Mouse (Mus musculus) heart, embryonic 11.5 days (tissue): Measurements from ENCODE around the gene Glcci1. TPM values are rescaled to one million over a fixed set of nuclear protein-coding genes. Genes with fewer than 3 reads are reported as not detected.

Source experiments
- ATAC-seq: fragments of 200-750 bp; cut with Nextera tagmentation; replicated peaks from 2 replicates; pipeline ENCODE4 v1.8.0; 2017; ENCODE audit warnings: moderate library complexity; ENCODE audit not compliant: insufficient number of reproducible peaks, low FRiP score, low TSS enrichment
- H3K27ac ChIP-seq: fragments of 300-500 bp; sonication (generic); 2 replicates; pipeline ENCODE4 v1.5.1; 2014; ENCODE audit warnings: mild to moderate bottlenecking, low read depth, low read length
- H3K27me3 ChIP-seq: fragments of 300-500 bp; sonication (generic); 2 replicates; pipeline ENCODE4 v1.6.1; 2014; ENCODE audit warnings: mild to moderate bottlenecking, low read length, mixed read lengths; ENCODE audit not compliant: control insufficient read depth, insufficient read depth
- H3K36me3 ChIP-seq: fragments of 300-500 bp; sonication (generic); 2 replicates; pipeline ENCODE4 v1.6.1; 2014; ENCODE audit warnings: mild to moderate bottlenecking, low read length, moderate library complexity, mixed read lengths; ENCODE audit not compliant: control insufficient read depth, insufficient read depth
- H3K4me1 ChIP-seq: fragments of 300-500 bp; sonication (generic); 2 replicates; pipeline ENCODE4 v1.6.1; 2014; ENCODE audit warnings: low read length; ENCODE audit not compliant: control insufficient read depth, insufficient read depth
- H3K4me2 ChIP-seq: fragments of 300-500 bp; sonication (generic); 2 replicates; pipeline ENCODE4 v1.6.1; 2014; ENCODE audit warnings: mild to moderate bottlenecking, moderate library complexity
- H3K4me3 ChIP-seq: fragments of 300-500 bp; sonication (generic); 2 replicates; pipeline ENCODE4 v1.5.1; 2014; ENCODE audit warnings: low read depth, low read length
- H3K9ac ChIP-seq: fragments of 300-500 bp; sonication (generic); 2 replicates; pipeline ENCODE4 v1.6.1; 2014; ENCODE audit warnings: mild to moderate bottlenecking, low read depth, low read length, moderate library complexity
- H3K9me3 ChIP-seq: fragments of 300-500 bp; sonication (generic); replicated peaks from 2 replicates; pipeline ENCODE4 v1.6.1; 2016; ENCODE audit warnings: low read length; ENCODE audit not compliant: control insufficient read depth
- WGBS: fragments of 180-500 bp; shearing (Covaris S2); extraction: QIAGEN DNeasy Blood & Tissue Kit; methylation state at CpG from one replicate; pipeline ENCODE4 v1.1.7; 2014; ENCODE audit not compliant: insufficient replicate concordance; 5-methylcytosine and 5-hydroxymethylcytosine counted together
- polyA plus RNA-seq: library from polyadenylated mRNA; unstranded; fragments of >200 nt; fragmentation: Nextera tagmentation; extraction: Ambion mirVana; gene quantifications from 2 replicates; pipeline ENCODE4 v1.2.1, GENCODE M21; 2014

Gene Glcci1
- polyA plus RNA-seq, 1 experiment from 2014 or later = 7.4 TPM

- Histone ChIP-seq H3K36me3 (no peaks in the 10 kb centered on the region), H3K4me1 (peaks cover 20% of the 10 kb centered on the region), H3K4me2 (no peak overlapping the region), H3K9ac (no peak overlapping the region), H3K27me3 (no peaks in the 10 kb centered on the region), H3K4me3 (no peak overlapping the region), H3K27ac (no peak overlapping the region), H3K9me3 (no peaks in the 10 kb centered on the region)
- no peak for ATAC-seq
- 47% methylated on average over 3 of the region's 3 CpGs for WGBS
These were observed 35.1 kb upstream of the Glcci1 start for GRCm38 (mm10) chr6:8474316-8474715.

GRCm38 (mm10) chr6:8474820-8475219 is 34.6 kb upstream of the Glcci1 start:
- no peaks in the 10 kb centered on the region for H3K9me3 ChIP-seq
- peaks cover 20% of the 10 kb centered on the region for H3K4me1 ChIP-seq
- 78% methylated on average over 4 of the region's 4 CpGs for WGBS
- H3K36me3 ChIP-seq = no peaks in the 10 kb centered on the region
- no peak overlapping the region for H3K9ac ChIP-seq
- no peak for ATAC-seq
- H3K27me3 ChIP-seq = no peaks in the 10 kb centered on the region
- H3K4me3 ChIP-seq = no peak overlapping the region
- no peak overlapping the region for H3K27ac ChIP-seq
- H3K4me2 ChIP-seq = no peak overlapping the region

- Histone ChIP-seq H3K4me1 (peaks cover 6% of the 10 kb centered on the region; the same call in 1 of the 2 replicates), H3K9me3 (no peaks in the 10 kb centered on the region), H3K27me3 (no peaks in the 10 kb centered on the region), H3K9ac (no peak overlapping the region), H3K27ac (no peak overlapping the region), H3K4me3 (no peak overlapping the region), H3K4me2 (no peak overlapping the region), H3K36me3 (no peaks in the 10 kb centered on the region)
- 57% methylated on average over 1 of the region's 1 CpGs for WGBS
- ATAC-seq = no peak
These were observed 30.2 kb upstream of the Glcci1 start for GRCm38 (mm10) chr6:8479176-8479575.

- H3K4me2 ChIP-seq = no peak overlapping the region
- H3K27me3 ChIP-seq = no peaks in the 10 kb centered on the region
- no peak for ATAC-seq
- no peak overlapping the region for H3K27ac ChIP-seq
- H3K4me3 ChIP-seq = no peak overlapping the region
- no peaks in the 10 kb centered on the region for H3K9me3 ChIP-seq
- H3K4me1 ChIP-seq = peaks cover 20% of the 10 kb centered on the region; the same call in 1 of the 2 replicates
- WGBS = 73% methylated on average over 17 of the region's 17 CpGs
- no peak overlapping the region for H3K9ac ChIP-seq
- no peaks in the 10 kb centered on the region for H3K36me3 ChIP-seq
These were observed 24.7 kb upstream of the Glcci1 start for GRCm38 (mm10) chr6:8484437-8485275.

GRCm38 (mm10) chr6:8485414-8486175 is 23.8 kb upstream of the Glcci1 start:
- no peak overlapping the region for H3K4me3 ChIP-seq
- no peak overlapping the region for H3K9ac ChIP-seq
- H3K27me3 ChIP-seq = no peaks in the 10 kb centered on the region
- no peak overlapping the region for H3K4me2 ChIP-seq
- WGBS = 72% methylated on average over 16 of the region's 16 CpGs
- ATAC-seq = no peak
- H3K27ac ChIP-seq = no peak overlapping the region
- no peaks in the 10 kb centered on the region for H3K36me3 ChIP-seq
- H3K9me3 ChIP-seq = no peaks in the 10 kb centered on the region
- peaks cover 20% of the 10 kb centered on the region; the same call in 1 of the 2 replicates for H3K4me1 ChIP-seq

GRCm38 (mm10) chr6:8486391-8487043 is 22.9 kb upstream of the Glcci1 start:
- no peak overlapping the region for H3K4me2 ChIP-seq
- ATAC-seq = no peak
- no peaks in the 10 kb centered on the region for H3K27me3 ChIP-seq
- H3K4me3 ChIP-seq = no peak overlapping the region
- no peaks in the 10 kb centered on the region for H3K9me3 ChIP-seq
- no peak overlapping the region for H3K27ac ChIP-seq
- WGBS = 87% methylated on average over 17 of the region's 17 CpGs
- H3K4me1 ChIP-seq = peaks cover 20% of the 10 kb centered on the region; the same call in 1 of the 2 replicates
- no peak overlapping the region for H3K9ac ChIP-seq
- no peaks in the 10 kb centered on the region for H3K36me3 ChIP-seq

GRCm38 (mm10) chr6:8487044-8487853 is 22.2 kb upstream of the Glcci1 start:
- Histone ChIP-seq H3K9ac (peak overlapping the region; percentile 34; the same call in 1 of the 2 replicates), H3K4me1 (peaks cover 20% of the 10 kb centered on the region; the same call in 1 of the 2 replicates), H3K4me3 (no peak overlapping the region), H3K4me2 (peak overlapping the region; percentile 24), H3K27ac (peak overlapping the region; percentile 22; the same call in 1 of the 2 replicates), H3K27me3 (no peaks in the 10 kb centered on the region), H3K36me3 (no peaks in the 10 kb centered on the region), H3K9me3 (no peaks in the 10 kb centered on the region)
- 39% methylated on average over 20 of the region's 20 CpGs for WGBS
- ATAC-seq = no peak

GRCm38 (mm10) chr6:8488249-8488648 is 21.2 kb upstream of the Glcci1 start:
- Histone ChIP-seq H3K4me1 (peaks cover 20% of the 10 kb centered on the region; the same call in 1 of the 2 replicates), H3K27me3 (no peaks in the 10 kb centered on the region), H3K4me2 (no peak overlapping the region), H3K27ac (no peak overlapping the region), H3K9me3 (no peaks in the 10 kb centered on the region), H3K9ac (no peak overlapping the region), H3K36me3 (no peaks in the 10 kb centered on the region), H3K4me3 (no peak overlapping the region)
- 28% methylated on average over 5 of the region's 5 CpGs for WGBS
- ATAC-seq = no peak
